Mouse (Mus musculus): ENCODE data around the gene Usp8.

Usp8 gene

DNA sequence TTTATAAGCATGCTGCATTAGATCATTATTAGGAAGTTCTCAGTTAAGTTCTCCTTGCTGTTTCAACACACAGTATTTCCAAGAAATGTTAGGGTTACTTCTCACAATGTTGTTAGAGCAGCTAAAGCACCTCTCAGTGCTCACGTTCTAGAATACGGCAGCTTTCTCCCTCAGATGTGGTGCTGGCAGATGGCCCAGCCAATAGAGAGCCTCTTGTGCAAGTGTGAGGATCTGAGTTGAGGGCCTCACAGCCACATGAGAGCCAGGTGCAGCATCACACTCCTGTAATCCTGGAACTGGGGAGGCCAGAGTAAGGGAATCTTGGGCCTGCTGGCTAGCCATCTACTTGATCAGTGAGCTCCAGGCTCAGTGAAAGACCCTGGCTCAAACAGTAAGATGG is 33.2 kb downstream of the Usp8 start:
- DNase-seq (ENCODE audit: low spot score): no peak

DNA sequence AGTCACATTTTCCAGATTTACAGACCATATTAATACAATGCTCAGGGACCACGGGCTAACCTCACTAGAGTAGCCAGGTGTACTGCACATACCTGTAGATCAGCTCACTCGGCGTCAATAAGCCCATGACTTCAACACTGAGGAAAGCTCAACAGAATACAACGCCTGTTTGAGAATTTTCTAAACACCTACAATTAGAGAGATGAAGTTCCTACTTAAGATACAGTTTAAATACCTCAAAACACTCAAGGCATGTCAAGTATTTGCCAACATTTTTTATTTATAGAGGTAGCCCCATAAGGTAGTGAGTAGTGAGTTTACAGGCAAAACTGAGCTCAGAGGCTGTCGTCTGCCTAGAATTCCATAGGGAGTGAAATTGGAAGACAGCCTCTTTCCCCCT is 36.3 kb downstream of the Usp8 start:
- DNase-seq (ENCODE audit: low spot score): no peak

GRCm38 (mm10) chr2:126755664-126756063 is 48.5 kb downstream of the Usp8 start:
- DNase-seq (ENCODE audit: low spot score): no peak

GRCm38 (mm10) chr2:126759351-126759750 is 52.2 kb downstream of the Usp8 start:
- DNase-seq (ENCODE audit: low spot score): no peak

DNA sequence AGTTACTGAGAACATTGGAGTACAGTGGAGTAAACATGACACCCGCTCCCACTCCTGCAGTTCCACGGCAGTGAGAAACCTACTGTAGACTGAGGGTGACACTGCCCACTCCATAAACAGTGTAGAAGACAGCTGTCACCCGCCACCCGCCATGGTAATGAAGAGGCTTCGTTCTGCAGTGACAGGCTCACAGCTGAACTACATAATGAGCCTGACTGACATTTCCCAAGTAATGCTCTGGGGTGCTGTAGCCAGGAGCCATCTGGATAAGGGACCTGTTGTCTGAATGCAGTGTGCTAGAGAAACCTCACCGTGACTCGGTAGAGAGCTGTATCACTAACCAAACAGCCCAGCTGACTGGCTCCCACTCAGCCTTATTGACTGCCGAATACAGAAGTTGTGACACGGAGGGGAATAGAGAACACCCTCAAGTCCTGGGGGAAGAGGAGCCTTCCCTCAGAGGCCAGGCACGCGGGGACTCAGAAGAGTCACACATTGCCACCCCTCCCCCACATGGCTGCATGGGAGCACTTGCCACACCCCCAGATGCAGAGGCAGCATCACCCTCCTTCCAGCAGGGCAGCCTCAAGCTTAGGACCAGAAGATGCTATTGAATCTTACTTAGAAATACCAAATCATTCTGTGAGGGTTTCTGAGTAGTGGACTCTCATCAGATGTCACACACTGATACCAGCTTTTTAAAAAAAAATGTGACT is 58.9 kb downstream of the Usp8 start:
- DNase-seq (ENCODE audit: low spot score): peak; percentile 14

DNA sequence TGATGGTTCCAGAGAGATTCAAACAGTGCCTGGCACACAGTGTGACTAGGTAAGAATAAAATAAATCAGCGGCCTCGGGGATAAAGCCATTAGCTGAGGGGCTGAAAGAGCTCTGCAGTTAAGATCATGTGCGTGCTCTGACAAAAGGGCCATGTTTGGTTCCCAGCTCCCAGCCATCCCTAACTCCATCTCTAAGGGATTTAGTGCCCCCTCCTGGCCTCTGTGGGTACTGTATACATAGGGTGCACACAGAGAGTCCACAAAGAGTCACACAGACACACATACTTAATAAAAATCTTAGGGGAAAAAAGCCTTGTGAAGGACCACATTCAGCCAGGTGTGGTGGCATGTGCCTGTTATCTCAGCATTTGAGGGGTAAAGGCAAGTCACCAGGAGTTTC is 60.5 kb downstream of the Usp8 start:
- no peak for DNase-seq (ENCODE audit: low spot score)

- DNase-seq (ENCODE audit: low spot score): no peak
Measured at GRCm38 (mm10) chr2:126768194-126768593, 61.1 kb downstream of the Usp8 start.

GRCm38 (mm10) chr2:126769431-126770181 is 62.5 kb downstream of the Usp8 start:
- no peak for DNase-seq (ENCODE audit: low spot score)

DNA sequence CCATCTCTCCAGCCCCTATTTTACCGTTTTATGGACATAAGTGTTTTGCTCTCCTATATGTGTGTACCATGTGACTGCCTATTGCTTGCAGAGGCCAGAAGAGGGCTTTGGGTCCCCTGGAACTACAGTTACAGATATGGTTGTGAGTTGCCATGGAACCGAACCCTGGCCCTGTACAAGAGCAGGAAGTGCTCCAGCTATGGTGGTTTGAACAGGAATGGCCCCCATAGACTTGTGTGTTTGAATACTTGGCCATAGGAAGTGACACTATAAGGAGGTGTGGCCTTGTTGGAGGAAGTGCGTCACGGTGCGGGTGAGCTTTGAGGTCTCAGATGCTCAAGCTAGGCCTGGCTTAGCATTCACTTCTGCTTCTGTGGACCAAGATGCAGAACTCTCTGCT is 65.1 kb downstream of the Usp8 start:
- no peak for DNase-seq (ENCODE audit: low spot score)

DNA sequence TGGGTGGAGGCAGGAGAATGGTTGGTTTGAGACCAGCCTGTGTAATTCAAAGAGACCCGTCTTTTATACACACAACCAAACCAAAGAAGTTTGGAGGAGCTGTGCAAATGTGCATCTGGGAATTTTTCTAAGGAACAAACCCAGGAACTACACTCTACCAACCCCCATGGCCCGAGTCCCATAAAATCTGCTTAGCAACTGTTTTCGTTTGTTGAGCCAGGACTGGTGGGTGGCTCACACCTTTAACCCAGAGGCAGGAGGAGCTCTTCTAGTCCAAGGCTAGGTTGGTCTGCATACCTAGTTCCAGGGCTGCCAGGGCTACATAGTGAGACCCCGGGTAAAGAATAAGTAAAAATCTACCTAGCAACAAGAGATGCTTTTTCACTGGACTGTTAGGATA is 68.8 kb downstream of the Usp8 start:
- DNase-seq (ENCODE audit: low spot score): no peak

DNA sequence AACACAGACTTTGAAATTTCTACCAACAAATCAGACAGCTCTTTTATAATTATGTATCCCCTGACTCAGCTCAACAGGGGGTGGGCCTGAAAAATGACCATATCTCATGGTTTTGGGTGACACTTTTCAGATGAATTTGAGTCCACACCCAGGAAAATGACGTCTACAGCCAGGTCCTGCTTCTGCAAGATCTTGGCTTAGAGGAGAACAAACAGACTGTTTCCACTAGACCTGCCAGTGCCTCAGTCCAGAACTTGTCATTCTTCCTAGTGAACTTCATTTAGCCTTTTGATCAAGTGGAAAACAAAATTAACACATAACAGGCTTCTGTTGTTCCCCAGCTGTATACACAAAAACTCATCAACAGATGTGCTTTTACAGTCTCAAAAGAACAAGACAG is 69.3 kb downstream of the Usp8 start:
- DNase-seq (ENCODE audit: low spot score): no peak

DNA sequence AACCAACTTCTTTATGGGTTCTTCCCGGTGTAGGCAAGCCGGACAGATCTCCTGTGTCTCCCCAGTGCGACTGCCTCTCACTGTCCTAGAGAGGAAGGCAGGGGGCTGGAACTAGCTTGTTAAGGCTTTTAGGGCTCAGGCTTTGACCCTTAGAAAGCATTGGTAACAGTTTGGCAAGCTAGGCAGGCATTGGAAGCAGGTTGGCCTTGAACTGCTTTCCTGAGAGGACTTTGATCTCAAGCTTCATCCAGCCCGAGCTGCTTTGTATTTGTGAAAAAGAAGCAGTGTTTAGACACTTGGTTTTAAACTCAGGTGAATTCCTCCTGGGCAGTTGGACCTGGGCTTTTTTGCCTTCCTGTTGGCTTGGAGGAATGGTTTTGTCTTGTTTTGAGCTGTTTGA is 71.7 kb downstream of the Usp8 start:
- no peak for DNase-seq (ENCODE audit: low spot score)

GRCm38 (mm10) chr2:126780286-126780685 is 73.2 kb downstream of the Usp8 start:
- no peak for DNase-seq (ENCODE audit: low spot score)

DNA sequence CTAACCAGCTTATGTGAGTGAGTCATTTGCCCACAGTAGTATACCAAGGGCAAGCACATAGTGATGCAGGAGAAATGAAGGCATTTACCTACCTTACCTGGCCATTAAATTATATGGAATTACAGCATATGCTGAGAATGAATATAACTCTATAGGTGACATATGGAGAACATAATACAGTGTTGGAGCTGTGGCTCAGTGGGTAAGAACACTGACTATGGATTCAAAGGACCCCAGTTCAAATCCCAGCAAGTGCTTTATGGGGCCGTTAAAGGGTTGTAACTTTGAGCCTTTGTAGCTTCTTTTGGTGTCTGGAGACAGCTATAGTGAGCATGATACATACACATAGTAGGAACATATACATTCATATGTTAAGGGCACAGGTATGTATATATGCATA is 74.3 kb downstream of the Usp8 start:
- no peak for DNase-seq (ENCODE audit: low spot score)

- DNase-seq (ENCODE audit: low spot score): peak; percentile 12
Measured at GRCm38 (mm10) chr2:126782433-126782832, 75.3 kb downstream of the Usp8 start.

- no peak for DNase-seq (ENCODE audit: low spot score)
Measured at GRCm38 (mm10) chr2:126783370-126783769, 76.2 kb downstream of the Usp8 start, which contains the start of gene Usp50. Gene Usp50, minus strand, starts transcription at chr2:126783470.

DNA sequence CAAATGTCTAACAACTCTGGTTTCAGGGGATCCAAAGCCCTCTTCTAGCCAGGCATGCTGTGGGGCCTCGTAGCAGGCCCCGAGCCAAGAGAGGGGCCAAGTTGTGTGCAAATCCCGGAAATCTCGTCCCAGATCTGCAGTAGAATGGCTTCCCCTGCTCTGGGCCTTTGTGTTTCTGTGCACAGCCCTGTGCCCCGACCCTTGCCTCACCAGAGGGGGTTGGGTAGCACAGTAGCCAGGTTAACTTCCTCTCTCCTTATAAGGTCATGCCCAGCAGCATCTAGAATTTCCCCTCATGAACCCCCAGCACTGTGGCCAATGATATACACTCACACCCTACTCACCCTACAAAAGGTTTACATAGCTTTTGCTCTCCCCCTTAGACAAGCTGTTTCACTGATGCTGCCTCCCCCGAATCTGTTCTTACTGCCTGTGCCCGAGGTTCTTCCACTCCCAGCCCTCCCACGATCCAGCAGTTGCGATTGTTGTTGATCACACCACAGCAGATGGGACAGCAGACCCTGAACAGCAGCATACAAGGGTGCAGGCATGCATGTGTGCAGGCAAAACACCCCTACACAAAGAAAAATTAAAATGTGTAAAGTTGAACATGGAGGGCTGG is 80.7 kb downstream of the Usp8 start:
- DNase-seq (ENCODE audit: low spot score): peak; percentile 22

- no peak for DNase-seq (ENCODE audit: low spot score)
Measured at GRCm38 (mm10) chr2:126792611-126793010, 85.5 kb downstream of the Usp8 start.

DNA sequence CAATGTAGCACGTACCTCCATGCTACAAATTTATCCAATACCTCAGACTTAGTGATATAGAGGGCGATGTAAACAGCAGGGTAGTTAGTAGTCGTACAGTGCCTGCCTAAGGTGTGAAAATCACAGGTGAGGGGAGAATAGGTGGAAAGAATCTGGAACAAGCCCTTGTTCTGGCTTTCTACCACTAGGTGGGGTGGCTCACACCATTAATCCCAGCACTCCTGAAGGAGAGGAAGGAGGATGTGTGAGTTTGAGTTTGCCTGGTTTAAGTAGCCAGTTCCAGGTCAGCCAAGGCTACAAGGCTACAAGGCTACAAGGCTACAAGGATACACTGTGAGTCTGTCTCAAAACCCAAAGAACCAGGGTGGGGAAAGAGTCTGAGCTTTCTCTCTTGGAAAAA is 88.6 kb downstream of the Usp8 start:
- no peak for DNase-seq (ENCODE audit: low spot score)

- DNase-seq (ENCODE audit: low spot score): no peak
Measured at GRCm38 (mm10) chr2:126798455-126798854, 91.3 kb downstream of the Usp8 start.

DNA sequence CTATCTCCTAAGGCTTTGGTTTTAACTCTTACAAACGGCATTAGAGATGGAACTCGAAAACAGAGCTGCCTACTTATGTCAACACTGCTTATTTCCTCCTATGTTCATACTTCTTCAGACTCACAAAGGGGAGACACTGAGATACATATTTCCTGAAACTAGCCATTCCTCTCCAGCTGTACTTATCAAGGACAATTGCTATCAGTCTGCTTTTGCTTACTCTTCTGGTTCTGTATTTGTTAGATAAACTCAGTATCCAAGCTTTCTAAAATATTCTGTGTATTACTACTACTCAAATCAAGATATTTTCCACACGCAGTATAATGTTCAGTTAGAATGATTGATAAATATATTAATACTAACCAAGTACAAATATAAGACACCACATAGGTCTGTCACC is 94.9 kb downstream of the Usp8 start:
- no peak for DNase-seq (ENCODE audit: low spot score)
